Mouse (Mus musculus) kidney, adult 2 months (tissue): Measurements from ENCODE around the gene Apobec3.

Experiments
- CTCF ChIP-seq: fragments of 200-500 bp; conservative IDR thresholded peaks from 2 replicates; pipeline ENCODE4 v1.5.1; 2011; ENCODE audit warnings: low read depth, mild to moderate bottlenecking, control low read depth, low read length, moderate library complexity, mixed read lengths; ENCODE audit not compliant: insufficient read depth, insufficient read length
- POLR2A ChIP-seq: fragments of 200-500 bp; IDR thresholded peaks from one replicate; pipeline ENCODE4 v1.6.1; 2011; ENCODE audit warnings: low read depth, low read length, control low read depth

DNA sequence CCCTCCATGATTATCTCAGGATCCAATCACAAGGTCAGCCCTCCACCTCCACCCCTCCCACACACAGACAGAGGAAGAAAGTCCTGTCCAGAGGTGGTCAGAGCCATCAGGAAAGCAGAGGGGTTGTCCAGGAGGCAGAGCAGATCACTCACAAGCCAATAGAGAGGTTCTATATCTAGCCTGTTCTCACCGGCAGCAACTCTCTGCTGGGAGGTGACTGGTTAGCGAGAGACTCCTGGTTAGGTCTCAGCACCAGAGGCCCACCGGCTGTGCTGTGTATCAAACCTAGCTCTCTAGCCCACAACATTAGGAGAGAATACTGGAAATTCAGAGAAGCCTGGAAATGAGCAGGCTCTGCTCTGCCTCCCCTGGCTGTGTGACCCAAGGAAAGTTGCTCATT, 38.3 kb downstream of the Apobec3 start:
- TF ChIP-seq CTCF: no peak
- TF ChIP-seq POLR2A: no peak
